Mouse (Mus musculus) effector memory CD4-positive, alpha-beta T cell, adult 7 months (primary cell): Measurements from ENCODE around the gene Ubr3. TPM values are rescaled to one million over a fixed set of nuclear protein-coding genes. Genes with fewer than 3 reads are reported as not detected.

ENCODE experiments used
- polyA plus RNA-seq: library from polyadenylated mRNA; unstranded; fragments of 100-300 nt; shearing (Covaris generic); gene quantifications from one replicate; pipeline ENCODE4 v1.2.1, GENCODE M21; 2017

Ubr3 gene
- 28.1 TPM for polyA plus RNA-seq

DNA sequence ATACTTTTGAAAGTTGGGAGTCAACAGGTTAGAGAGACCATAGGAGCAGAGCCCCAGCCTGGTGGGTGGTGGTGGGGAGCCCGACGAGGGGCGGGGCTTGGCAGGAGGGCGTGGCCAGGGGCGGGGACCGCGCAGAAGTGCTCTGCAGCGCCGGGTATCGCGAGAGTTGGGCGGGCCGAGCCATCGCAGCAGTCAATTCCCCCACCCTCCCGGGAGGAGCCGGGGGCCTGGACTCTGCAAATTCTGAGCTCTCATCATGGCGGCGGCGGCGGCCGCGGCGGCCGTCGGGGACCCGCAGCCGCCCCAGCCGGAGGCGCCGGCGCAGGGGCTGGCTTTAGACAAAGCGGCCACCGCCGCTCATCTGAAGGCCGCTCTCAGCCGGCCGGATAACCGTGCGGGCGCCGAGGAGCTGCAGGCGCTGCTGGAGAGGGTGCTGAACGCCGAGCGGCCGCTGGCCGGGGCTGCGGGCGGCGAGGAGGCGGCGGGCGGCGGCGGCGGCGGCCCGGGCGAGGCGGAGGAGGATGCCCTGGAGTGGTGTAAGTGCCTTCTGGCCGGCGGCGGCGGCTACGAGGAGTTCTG is at the start of gene Ubr3:
Gene Ubr3 (plus strand): TSS at position 208 of the 579 bp plus-strand sequence.

DNA sequence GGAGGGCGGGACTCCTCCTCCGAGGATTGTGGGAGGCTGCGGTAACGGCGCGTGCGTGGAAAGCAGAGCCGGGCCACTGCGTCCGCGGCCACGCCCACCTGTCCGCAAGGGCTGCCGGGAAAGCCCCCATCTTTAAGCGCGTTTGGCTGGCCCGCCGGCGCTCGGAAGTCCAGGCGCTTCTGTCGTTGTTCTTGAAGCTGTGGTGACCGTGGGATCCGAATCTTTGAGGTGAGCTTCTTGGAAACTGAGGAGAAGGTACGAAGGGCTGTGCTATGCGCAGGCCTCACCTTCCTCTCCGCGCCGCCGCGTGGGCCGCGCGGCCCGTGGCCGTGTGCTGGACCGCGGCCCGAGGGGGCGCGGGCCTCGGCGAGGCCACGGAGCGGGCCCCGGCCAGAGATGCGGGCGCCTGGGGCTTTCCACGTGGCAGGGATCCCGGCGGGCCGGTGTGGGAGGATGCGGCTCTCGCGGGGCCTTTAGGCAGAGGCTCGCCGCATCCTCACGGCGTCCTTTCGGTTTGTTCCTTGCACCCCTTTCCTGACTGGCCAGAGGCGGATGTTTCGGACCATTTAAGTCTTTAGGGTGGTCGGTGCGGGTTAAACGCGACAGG is 35.5 kb upstream of the Ubr3 start, which contains the start of gene Ssb:
Gene Ssb (plus strand): TSS at position 78 of the 607 bp plus-strand sequence.

DNA sequence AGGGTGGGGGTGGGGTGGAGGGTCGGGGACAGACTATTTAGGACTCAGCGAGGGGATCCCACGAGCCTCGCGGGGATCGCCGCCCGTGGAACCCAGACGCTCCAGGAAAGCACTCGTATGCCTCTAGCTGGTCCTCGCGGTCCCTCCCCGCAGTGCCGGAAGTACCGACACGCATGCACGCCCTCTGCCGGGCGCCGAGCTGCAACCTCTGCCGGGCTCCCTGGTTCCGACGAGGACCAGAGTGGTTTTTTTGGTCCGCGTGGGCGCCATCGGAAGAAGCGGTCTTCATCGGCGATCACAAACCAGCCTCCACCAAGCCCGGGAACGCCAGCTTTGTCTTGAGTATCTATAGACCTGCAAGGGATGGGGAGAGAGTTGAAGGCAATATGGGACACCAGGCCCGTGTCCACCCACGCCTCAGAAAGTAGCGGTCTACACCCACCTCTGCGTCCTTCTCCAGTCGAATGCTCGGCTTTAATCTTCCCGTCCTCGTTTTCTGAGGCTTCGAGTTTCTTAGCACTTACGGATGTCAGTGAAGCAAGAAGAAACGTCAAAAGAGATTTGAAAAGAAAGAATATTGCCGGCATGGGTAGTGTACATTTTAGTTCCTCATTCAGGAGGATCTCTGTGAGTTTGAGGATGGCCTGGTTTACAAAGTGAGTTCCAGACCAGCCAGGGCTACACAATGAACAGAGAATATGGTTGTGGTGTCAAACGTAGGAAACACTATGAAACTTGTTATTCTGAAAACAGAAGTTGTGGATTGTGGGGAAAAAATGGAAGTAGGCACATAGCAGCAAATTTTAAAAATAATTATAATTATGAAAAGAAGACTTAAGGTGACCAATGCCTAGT is 11.4 kb upstream of the Ubr3 start, which contains the start of gene Mettl5:
Gene Mettl5 (minus strand): TSS at position 165 of the 855 bp plus-strand sequence.

DNA sequence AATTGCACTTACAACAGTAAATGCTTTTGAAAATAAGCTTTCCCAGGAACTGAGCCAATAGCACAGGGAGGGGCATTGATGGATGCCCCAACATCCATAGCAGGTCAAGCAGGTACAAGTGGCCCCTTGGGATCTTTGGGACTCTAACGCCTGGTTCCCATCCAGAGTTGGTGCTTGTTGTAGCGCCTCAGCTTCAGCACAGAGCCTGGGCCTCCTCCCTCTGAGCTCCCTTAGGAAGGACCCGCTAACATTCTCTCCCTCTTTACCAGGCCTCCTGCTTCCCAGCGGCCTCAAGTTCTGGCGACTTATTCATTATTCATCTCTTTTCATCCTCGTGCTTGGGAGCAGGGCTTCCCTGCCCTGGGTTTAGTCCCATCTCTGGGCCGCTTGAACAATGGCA is 141.7 kb downstream of the Ubr3 start, which contains the start of gene Myo3b:
Gene Myo3b (plus strand): TSS at position 375 of the 400 bp plus-strand sequence.

Other genes starting within 250 kb of the Ubr3 start
- gene Klhl41, start 227.1 kb upstream of the Ubr3 start, polyA plus RNA-seq, result not detected
- gene Fastkd1, start 183.7 kb upstream of the Ubr3 start, polyA plus RNA-seq, result 9.3 TPM
- gene Ppig, start 174.7 kb upstream of the Ubr3 start, polyA plus RNA-seq, result 223 TPM
- gene Ccdc173, start 107.7 kb upstream of the Ubr3 start, polyA plus RNA-seq, result 0.50 TPM
- 21.9 TPM for gene Phospho2, start 107.6 kb upstream of the Ubr3 start, polyA plus RNA-seq
- gene Klhl23, start 75.3 kb upstream of the Ubr3 start, polyA plus RNA-seq, result not detected
- 330 TPM for gene Ssb, start 35.7 kb upstream of the Ubr3 start, polyA plus RNA-seq
- gene Mettl5, start 11.6 kb upstream of the Ubr3 start, polyA plus RNA-seq, result 18.4 TPM
- gene Myo3b, start 141.9 kb downstream of the Ubr3 start, polyA plus RNA-seq, result 8.1 TPM